Mouse (Mus musculus) 3134 (cell line): Measurements from ENCODE around the gene Hdac10.

ENCODE experiments used
- DNase-seq: peaks from one replicate; pipeline ENCODE4 v3.0.0-alpha.2; 2011; ENCODE audit warnings: low spot score; ENCODE audit not compliant: insufficient read length; ENCODE audit errors: extremely low read depth

The Hdac10 gene

DNA sequence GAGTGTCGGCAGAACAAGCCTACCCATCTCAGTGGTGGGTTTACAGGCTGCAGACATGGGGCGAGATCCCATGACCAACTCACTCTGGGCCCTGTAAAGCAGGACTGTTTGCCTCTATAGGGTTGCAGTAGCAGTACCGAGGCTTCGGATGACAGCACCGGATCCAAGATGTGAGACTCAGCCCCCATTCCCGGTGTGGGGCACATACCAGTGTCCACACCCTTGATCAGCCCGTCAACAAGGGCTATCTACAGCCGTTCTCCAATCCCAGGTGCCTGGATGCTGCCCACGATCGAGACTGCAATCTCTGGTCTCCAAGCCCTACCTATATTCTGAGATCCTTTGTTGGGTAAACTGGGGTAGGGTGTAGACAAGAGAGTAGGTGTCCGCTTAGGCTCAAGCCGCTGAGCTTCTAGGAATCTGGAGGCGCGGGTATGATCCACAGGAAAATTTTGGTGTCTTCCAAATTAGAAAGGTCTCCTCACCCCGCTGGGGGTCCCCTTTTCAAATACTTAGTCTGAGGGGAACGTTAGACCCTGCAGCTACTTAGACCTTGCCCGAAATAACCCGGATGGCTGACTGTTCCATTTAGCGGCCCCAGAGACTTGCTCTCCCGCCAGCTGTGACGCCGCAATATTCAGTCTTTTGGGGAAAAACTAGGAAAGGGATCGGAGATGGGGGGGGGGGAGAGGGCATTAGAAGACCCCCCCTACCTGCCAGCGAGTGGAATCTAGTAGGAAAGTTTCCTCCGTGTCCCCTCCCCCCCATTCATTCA lies 20.2 kb upstream of the Hdac10 start:
- DNase-seq, result no peak

DNA sequence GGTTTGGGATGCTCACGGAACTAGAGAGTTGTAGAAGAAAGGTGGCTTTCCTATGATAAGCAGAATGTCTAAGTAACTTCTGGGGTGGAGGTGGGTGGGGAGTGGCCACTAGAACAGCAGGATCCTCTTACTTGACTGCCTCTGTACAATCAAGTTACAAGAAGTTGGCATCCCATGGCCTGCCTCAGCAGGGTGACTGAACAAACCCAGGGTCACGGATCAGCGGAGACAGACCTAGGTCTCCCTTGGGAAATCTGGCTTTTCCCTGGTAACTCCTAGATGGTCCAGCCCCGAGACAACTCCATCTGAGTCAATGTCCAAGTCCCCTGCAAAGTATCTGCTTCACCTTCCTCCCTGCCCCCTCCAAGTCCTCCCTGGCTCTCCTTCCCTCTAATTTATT lies 19.4 kb upstream of the Hdac10 start:
- DNase-seq, result no peak

DNA sequence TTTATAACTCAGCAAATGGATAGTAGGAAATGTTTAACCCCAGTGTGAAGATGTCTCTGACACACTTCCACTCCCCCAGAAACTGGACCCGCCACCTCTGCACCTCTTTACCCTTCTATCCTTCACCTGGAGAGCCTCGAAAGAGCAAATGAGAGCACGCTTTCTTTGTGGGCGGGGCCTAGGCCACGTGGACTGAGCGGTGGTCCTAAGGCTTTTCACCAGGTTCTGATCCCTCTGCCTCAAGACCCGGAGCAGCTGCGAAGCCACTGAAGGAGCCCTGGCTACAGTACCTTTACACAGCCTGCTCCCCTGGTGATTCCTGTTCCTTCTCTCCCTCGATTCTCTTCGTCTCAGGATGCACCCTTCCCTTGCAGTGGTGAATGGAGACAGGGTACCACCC lies 19.0 kb upstream of the Hdac10 start:
- no peak for DNase-seq

DNA sequence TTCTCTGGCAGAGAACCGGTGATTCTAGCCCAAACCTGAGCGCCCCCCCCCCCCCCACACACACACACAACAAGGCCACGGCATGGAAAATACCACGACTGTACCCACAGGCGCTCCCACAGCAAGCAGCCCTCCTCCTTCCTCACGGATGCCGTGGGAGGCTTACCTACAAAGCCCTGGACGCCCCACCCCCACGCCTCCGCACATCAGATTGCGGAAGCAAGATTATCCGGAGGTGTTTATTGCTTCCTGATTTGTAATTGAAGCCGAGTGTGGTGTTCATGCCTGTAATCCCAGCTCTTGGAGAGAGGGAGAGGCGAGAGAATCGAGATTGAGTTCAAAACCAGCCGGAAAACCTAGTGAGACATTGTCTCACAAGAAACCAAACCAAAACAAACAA lies 18.5 kb upstream of the Hdac10 start:
- no peak for DNase-seq

DNA sequence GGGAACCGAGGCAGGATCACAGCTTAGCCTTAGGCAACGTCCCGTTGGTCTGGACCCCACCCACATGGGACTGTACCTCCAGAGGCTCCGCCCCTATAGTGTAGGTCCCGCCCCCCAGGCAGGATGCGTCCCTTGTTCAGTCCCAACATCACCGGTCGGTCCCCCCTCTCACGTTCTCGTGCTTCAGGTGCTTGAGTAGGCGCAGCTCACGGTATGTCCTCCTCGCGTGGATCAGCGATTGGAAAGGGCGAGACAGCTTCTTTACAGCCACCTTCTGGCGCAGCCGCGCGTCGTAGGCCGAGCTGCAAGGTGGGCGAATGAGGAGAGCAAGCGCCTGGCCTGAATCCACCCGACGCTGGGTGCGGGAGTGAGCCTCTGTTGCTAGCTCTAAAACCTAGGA lies 18.0 kb upstream of the Hdac10 start:
- DNase-seq, result no peak

DNA sequence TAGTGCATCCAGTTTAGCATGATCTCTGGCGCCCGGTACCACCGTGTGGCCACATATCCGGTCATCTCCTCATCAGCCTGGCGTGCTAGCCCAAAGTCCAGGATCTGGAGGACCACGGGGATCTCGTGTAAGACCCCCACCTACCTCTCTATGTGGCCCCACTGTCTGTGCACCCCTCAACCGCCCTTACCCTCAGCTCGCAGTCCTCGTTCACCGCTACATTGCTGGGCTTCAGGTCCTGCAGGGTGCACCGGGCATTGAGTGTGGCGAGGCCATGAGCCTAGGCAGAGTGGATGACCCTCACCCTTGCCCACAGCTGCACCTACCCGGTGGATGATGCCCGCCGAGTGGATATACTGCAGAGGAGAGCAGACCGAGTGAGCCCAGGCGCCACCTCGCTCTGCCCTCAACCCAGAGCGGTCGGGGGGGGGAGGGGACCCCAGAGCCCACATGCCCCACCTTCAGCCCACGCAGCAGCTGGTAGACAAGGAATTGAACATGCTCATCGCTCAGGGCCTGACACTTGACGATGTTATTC lies 17.4 kb upstream of the Hdac10 start:
- DNase-seq, result no peak

DNA sequence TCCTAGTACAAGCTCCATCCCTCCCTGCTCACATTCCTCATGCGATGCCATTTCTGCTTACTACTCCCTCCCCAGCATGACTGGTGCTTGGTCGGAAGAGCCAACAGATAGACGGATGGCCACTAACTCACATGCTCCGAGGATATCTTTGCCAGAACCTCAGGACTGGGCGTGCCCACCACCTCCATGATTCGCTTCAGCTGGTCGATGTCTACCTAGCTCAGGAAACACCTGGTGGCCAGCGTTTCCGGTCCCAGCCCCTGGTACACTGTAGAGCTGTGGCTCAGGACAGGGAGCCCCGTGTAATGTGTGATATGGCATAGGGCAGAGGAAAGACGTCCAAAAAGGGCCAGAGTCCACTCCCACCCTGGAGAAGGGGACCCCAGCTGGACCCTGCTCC lies 16.5 kb upstream of the Hdac10 start:
- no peak for DNase-seq

DNA sequence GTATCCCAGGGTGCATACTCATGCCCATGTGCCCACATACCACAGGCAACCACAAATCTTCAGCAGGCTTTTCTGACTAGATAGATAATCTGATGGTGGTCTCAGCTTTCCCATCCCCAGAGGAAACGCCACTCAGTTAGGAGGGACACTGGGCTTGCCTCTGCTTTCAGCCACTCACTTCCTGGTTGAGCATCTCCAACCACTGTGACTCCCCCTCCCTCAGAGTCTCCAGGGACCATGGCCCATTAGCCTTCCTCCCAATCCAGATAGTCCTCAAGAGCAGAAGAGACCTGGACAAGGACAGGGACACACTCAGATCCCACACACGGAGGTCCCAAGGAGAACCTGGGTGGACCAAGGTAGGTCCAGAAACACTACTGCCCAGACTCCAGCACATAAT lies 14.6 kb upstream of the Hdac10 start:
- DNase-seq, result no peak

DNA sequence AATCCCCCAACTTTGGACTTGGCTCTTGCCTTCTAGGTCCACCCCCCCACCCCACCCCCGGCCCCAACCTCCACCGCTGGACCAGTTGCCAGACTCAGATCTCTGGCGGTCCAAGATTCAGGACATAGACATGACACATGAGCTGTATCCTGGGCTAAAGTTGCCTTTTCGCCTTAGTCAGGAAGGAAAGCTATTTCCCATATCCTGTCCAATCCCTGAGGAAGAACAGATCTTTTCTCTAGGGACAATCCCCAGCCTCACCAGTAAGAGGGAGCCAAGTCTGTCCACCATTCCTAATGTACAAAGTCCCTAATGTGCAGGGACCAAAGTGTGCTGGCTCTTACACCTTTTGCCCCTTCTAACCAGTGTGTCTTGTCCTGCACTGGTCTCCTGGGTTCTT lies 13.4 kb upstream of the Hdac10 start:
- DNase-seq, result no peak

DNA sequence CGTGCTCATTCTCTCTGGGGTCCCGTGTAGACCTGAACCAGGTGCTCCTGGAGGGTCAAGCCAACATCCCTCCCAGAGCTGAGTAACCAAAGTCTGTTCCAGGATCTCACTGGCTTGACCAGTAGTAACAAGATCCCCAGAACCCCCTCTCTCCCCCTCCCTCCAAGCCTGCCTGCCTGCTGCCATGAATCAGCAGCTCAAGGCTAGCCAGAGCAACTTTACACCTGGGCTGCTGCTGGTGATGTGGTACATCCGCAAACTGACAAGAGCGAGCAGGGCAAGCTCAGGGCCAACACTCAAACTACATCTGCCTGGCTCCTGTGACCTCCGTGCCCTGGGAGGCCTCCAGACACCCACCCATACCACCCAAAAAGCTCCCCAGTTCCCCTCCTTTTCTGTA lies 12.9 kb upstream of the Hdac10 start:
- no peak for DNase-seq

DNA sequence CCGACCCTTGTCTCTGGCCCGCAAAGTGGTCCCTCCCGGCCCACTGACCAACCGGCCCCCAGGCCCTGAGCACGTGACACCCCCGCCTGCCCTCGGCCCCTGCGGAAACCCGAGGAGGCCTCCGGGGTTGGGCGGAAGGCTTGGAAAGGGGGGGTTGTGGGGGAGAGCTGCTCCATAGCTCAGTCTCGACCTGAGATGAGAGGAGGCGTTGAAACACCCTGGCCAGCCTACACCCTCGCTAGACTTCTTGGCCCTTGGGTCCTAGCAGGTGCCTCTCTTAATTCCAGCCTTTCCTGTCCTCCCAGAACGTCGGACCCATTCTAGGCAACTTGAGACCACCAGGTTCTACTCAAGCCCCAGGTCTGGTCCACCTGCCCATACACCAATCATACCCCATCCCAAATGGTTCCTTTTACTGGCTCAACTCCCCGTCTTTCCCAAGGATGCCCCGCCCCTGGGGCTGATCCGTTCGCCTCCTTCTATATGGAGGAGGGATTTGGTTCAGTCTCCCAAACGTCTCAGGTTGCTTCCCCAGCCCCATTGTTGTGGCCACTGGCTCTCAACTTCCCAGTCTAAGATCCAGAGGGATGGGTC lies 12.3 kb upstream of the Hdac10 start, which contains the start of gene Mapk12:
TSS of gene Mapk12 (minus strand) at position 45 of the 594 bp plus-strand sequence.
- peak; percentile 51 for DNase-seq

DNA sequence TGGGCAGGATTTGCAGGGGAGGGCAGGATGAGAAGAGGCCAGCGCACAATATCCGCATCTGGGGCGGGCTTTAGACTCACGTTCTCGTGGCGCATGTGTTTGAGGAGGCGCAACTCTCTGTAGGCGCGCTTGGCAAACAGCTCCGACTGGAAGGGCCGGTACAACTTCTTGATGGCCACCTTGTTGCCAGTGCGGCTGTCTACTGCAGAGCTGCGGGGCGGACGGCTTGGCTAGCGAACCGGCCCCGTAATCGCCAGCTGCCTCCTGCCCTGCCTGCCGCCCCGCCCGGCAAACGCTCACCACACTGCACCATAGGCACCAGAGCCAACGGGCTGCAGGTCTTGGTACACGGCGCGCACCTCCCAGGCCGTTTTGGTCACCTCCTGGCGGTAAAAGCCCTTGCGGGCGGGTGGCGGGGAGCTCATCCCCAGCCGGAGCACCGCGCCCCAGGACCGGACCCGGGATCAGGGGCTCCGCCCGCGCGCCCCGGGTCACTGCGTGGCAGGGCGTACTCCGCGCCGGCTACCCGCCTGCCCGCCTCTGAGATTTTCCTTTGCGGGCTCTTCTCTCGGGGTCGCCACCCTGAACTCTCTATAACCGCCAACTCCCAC lies 11.7 kb upstream of the Hdac10 start:
- peak; percentile 54 for DNase-seq

DNA sequence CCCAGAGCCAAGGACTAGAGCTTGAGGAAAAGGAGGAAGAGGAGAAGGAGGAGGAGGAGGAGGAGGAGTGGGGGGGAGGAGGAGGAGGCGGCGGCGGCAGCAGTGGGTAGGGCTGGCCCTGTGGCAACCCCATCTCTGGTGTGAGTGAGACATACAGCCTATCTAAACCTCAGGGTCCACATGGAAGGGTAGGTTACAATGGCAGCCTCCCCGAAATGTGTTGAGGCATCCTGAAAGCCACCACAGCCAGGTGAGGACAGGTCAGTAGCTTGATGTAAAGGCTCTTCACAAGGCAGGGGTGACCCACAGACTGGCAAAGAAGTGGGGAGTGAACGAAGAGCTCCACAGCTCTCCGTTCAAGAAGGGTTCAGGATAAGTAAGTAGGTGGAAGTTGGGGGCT lies 10.0 kb upstream of the Hdac10 start:
- no peak for DNase-seq

DNA sequence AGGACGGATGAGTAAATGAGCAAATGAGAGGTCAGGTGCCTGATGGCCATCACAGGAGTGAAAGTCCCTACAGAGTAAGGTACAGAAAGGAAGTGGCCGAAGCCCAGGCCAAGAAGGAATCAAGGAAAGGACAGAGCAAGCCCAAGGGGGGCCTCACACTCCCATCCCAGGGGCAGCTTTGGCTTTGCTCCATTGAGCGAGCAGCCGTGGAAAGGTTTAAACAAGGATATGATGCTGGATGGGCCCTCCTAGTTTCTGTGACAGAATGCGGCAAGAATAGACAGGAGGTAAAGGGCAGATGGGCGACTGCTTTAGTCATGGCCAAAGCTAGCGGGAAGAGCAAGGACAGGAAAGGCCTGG lies 9.5 kb upstream of the Hdac10 start:
- no peak for DNase-seq

DNA sequence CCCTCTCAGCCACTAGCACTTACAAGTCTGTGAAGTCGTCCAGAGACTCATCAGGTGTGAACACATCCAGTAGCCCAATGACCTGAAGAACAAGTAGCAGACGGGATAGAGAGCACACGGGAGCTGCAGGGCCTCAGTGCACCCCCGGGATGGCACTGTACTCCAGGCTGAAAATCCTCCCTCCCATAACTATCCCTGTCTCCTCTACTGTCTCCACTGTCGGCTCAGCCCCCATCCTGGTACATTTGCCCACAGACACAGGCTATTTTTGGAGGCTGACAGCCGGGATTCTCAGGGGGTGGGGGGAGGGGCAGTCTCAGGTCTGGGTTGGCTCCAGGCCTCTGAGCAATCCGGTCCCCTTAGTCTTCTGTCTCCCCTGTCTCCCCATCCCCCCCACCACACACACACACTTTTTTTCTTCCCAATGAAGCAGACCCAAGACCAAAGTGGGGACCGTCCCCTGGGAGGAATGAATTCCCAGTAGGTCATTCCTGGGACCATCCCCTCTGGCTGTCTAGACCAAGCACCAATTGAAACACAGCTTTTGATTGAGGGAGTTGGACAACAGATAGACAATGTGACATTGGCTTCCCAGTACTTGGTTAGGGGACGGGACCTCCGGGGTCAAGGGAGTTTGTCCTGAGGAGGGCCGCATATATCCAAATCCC lies 9.0 kb upstream of the Hdac10 start:
- no peak for DNase-seq

DNA sequence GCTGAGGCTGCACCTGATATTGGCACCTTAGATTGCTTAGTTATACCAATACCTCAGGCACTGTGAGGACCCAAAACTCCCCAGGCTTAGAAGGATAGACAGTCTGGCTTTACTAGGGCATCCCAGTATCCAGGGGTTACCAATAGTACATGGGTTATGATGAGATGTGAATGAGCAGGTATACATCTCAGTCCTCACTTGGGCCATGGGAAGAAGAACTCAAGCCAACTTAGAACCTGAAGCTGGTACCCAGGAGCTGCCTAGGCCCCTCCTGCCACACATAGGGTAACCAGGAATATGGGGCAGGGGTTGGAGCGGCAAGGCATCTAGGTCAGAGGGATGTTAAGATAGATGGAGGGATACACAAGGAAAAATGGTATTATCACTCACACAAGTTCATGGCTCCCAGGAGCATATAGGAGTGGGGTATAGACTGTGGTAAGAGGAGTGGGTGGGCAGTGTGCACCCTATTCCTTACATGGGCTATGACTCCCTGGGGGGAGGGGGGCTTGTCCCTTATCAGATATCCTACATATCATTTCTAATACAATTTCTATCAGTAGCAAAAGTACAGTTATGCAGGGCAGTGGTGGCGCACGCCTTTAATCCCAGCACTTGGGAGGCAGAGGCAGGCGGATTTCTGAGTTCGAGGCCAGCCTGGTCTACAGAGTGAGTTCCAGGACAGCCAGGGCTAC lies 8.1 kb upstream of the Hdac10 start:
- no peak for DNase-seq

DNA sequence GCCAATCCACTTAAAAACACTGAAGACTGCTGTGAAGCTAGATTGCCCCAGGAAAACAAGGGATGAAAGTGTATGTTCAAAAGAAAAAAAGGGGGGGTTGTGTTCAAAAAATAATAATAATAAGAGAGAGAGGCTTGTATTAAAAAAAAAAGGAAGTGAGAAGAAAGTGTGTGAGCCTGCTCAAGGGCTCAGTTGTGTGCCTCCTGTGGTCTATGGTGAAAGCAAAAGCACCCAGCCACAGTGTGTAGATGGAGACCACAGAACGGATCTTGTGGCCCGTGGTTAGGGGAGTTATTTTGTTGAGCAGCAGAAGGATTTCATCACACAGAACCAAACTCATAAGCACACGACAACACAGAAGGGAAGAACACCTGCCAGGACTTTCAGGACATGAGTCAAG lies 2.8 kb upstream of the Hdac10 start:
- no peak for DNase-seq

DNA sequence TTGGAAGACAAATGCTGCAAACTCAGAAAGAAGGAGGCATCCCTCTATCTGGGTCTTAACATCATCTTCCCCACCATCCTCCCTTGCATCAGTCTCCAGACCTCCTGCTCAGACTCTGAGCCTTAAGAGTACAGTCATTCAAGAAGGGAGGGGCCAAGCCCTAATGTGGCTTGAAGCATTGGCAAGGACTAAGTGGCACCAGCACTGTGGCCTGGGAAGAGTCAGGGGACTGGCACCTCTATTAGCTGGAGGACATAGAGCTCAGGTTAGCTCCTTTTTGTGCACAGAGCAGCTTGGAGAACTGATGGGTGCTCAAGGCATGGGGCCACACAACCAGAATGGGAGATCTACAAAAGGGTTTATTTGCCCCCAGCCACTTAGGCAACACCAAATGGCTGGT lies 1.7 kb upstream of the Hdac10 start:
- no peak for DNase-seq

DNA sequence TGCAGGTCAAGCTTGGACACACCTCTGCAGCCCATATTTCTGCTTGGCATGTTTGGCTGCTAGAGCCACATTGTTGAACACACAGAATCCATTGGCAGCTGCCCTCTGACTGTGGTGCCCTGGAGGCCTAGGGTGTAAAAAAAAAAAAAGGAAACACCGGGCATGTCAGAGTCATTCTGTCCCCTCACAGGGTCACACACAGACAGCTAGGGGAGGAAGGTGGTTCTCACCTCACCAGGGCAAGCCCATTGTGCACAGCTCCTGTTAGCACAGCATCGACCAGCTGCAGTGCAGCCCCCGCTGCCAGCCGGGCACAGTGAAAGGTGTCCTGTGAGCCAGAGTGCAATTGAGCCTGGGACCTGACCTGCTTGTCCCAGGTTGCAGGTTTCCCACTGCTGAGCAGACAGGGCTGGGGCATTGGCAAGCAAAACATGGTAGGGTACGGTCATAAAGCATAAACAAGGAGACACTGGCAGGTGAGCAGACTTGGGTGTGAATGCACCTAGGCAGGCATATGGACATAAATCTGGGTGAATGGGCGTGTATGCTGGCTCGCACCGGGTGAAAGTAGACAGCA lies 1.0 kb downstream of the Hdac10 start:
- DNase-seq, result no peak

DNA sequence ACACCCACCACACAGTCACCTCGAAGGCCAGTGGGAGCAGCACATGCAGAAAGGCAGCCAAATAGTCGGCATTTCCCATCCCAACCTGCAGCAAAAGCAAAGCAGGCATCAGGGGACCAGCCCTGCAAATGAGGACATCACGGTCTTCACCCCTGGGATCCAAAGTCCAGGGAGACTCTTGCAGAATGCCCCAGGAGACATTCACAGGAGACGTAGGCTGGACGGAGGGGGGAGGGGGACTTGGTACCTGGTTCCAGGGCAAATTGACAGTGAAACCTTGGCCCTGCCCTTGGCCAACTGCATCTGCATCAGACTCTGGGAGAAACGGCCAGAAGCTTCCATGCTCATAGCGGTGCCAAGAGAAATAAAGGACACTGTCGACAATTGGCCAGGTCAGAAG lies 1.9 kb downstream of the Hdac10 start:
- DNase-seq, result no peak

DNA sequence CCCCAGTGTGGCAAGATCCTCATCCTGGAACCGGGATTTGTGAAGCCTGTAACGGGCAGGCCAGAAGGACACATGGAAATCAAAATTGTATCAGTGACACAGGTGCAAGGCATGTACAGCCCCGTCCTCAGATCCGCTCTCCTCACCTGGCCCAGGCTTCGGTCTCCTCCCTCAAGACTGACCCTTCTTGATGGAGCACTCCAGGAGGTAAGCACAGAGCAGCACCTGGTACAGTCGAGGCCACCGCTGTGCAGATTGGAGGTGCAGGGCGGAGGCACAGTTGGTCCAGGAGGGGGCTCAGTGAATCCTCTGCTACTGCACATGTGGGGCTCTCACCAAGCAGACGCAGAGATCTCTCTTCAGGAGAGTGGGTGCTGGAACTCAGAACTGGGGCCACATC lies 3.1 kb downstream of the Hdac10 start:
- DNase-seq, result no peak
